Mouse (Mus musculus) kidney, adult 8-10 months (tissue): ENCODE results near the gene Ciita.
A peak's percentile ranks its signal among the peaks of the same experiment; 100 is the strongest.

Source experiments
- DNase-seq, 2 experiments: peaks; one replicate each; pipeline ENCODE4 v3.0.0; 2022

Ciita gene

DNA sequence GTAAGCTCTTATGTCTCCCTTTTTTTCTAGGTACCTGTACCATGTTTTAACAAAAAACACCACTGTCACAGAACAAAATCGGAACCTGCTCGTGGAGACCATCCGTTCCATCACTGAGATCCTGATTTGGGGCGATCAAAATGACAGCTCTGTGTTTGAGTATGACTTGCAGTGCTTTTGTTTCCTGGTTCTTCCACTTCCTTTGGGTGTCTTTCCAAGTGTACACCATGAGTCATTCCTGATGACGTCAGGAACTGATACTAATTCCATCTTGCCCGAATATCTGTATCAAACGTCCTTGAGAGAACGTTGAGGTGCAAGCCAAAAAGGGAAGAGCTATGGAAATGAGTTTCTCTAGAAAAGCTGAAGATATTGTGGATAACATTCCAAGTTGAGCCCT lies 80.1 kb downstream of the Ciita start:
- no peak for DNase-seq

DNA sequence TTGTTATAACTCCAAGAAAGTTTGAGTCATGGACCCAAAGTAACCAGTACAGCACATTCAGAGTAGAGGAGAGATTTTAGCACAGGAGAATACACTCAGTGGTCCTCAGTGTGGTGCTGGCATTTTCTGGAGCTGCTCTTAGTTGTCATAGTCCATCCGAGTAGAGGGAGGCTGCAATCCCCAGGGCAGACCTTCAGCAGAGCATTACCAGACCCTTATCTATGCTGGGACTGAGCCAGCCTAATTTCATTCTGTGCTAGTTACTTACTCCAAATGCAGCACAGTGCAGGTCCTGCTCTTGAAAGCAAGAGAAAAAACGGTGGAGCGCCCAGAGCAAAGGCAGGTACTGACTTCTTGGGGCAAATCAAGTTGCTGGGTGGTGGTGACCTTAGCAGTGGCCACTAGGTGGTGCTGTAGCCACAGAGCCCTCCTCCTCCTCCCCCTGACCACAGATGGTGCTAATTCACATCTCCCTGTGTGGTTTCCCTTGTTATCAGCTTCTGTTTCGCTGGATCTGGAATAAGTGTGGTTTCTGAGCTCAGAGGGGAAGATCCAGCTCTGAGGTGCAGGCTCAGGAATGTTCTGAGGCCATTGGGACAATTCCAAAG lies 85.5 kb downstream of the Ciita start:
- peak; percentile 26 to 61 for DNase-seq

DNA sequence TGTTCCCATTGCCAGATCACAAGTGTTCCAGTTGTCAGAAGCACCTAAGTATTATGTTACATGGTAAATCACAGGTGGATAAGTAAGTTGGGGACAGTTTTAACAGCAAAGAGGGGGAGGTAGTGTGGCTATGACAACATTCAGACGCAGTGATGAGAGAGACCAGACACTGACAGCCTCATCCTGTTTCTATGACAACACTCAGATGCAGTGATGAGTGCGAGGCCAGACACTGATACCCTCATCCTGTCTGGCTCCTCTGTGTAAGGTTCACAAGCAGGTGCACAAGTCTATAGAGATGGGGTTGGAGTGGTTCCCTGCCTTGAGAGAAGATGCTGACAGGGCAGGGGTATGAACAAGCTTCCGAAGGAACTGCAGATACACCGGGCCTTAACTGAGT lies 87.3 kb downstream of the Ciita start:
- DNase-seq = no peak

DNA sequence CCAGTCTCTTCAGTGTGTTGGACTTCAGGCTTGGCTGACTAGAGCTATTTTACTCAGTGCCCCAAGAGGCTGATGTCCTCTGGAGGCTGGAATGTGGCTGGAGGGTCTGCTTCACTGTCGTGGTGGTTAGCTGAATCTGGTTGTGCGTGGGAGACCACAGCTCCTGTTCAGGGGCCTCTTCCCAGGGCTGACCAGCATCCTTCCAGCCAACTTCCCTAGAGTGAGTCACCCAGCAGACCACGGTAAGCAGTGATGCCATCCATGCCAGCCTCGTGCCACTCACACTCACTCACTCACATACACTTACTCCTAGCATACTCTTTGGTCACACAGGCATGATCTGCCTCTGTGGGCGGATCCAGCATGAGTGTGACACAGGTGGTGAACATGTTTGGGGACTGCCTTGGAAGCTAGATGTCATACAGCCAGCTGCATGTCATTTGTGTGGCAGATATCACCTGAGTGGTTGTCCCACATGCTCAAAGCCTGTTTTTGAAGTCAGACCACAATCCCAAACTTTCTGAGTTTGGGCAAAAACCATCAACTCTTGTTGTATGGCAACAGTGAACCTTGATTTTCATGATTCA lies 90.0 kb downstream of the Ciita start:
- no peak for DNase-seq

DNA sequence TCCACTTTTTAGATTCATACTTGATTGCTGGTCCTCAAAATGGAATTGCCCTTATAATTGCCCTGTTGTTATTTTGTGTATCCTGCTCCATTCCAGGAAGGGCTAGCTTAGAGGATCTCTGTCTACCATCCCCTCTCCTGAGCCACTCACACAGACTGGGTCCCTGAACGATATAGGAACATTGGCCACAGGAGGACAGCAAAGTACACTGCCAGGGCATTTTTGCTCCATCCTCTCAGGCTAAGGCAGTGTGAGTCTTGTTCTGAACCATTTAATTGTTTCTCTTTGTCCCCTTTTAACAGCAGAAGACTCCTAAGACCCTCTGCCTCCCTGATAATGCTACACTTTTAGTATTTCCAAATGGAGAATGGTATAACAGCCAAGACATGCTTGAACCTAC lies 90.8 kb downstream of the Ciita start:
- peak; percentile 12 to 57 for DNase-seq

DNA sequence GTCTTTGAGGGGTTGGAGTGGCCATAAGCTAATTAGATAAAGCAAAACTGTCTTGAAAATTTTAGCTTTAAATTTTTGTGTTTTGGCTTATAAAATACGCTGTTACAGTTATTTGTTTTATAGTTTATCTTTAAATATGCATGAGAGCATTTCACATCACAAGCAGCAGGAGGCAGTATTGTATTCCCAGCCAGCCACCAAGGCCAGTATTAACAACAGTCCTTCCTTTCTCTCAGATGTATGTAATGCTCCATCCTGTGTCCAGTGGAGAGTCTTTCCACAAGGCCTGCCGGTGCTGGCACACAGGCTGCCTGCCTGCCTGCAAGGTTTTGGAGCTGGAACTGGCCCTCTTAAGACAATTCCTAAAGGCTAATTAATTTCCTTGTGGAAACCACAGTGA lies 92.0 kb downstream of the Ciita start:
- no peak for DNase-seq

- DNase-seq = no peak
Measured at GRCm38 (mm10) chr16:10574936-10575335, 95.1 kb downstream of the Ciita start.

DNA sequence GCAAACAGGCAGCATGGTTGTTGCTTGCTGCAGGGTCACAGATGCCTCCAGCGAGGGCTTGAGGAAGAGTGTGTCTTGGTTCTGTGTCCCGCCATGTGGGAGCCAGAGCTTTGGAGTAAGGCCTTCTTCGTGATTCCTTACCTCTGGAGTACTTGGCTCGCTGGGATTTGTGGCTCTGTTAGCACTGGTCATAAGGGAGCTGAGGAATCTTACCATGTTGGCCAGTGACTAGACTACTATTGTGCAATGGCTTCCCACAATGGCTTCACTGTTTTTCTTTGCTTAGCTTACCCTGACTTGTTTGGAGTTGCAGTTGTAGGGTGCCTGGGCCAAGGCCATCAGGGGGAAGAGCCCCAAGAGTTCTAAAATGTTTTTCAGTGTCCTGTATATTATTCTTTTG lies 96.1 kb downstream of the Ciita start:
- no peak for DNase-seq

- no peak for DNase-seq
Measured at GRCm38 (mm10) chr16:10577548-10577947, 97.7 kb downstream of the Ciita start.
